Mouse (Mus musculus): ENCODE measurements at regions not wholly inside any gene's neighbourhood (a gene's known extent, or its start where the extent isn't known, plus 50 kb on each side); places are given as distances from the start of the nearest gene placed in this dataset.

DNA sequence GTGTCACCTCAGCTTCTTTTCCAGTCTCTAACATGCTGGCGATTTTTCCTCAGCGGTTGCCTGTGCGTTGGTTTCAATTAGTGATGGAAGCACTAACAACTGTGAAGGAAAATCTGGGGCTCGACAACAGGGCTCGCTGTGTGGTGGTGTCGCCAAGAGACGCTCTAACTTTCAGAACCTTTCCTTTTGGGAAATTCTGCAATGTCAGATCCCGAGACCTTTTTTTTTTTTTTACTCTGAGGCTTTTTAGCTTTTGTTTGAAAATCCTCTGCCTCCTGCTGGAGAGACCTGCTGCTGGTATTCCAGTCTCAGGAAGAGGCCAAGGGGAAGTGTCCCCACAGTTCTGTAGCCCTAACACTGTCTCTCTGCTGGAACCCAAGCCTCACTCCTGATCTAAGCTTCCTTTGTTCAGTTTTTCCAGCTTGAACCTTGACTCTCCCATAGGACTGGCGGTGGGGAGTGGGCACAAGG lies 144.3 kb downstream of the Cdca7 start:
- Histone ChIP-seq H3K4me1 (peaks cover 13% of the 10 kb centered on the region), H3K27me3 (no peaks in the 10 kb centered on the region), H3K36me3 (no peaks in the 10 kb centered on the region), H3K9me3 (no peaks in the 10 kb centered on the region), H3K4me2 (replicated peaks) (peak overlapping the region; percentile 23), H3K27ac (replicated peaks) (no peak overlapping the region), H3K4me3 (no peak overlapping the region), H3K9ac (replicated peaks) (no peak overlapping the region)
- ATAC-seq (replicated peaks): no peak
- 3% methylated on average over 9 of the region's 9 CpGs for WGBS

DNA sequence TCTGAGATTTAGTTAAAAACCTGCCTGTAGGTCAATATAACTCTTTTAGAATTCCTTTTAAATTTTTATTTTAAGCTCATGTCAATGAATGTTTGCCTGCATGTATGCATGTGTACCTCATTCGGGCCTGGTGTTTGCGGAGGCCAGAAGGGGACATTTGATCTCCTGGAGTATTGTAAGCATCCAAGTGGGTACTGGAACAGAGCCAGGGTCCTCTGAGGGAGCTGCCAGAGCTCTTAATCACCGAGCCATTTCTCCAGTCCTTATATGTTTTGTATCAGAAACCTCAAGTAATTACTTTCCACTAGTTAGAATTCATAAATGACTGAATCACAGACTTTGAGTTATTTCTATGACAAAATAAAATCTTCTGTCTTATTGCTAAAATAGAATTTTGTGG lies 152.0 kb downstream of the Cdca7 start:
- H3K4me2 ChIP-seq (replicated peaks): no peak overlapping the region
- no peaks in the 10 kb centered on the region for H3K36me3 ChIP-seq
- no peak overlapping the region for H3K4me3 ChIP-seq
- H3K27me3 ChIP-seq: no peaks in the 10 kb centered on the region
- H3K4me1 ChIP-seq: peaks cover 39% of the 10 kb centered on the region
- 20% methylated on average over 3 of the region's 3 CpGs for WGBS
- H3K27ac ChIP-seq (replicated peaks): no peak overlapping the region
- no peaks in the 10 kb centered on the region for H3K9me3 ChIP-seq
- ATAC-seq (replicated peaks): no peak
- H3K9ac ChIP-seq (replicated peaks): no peak overlapping the region

DNA sequence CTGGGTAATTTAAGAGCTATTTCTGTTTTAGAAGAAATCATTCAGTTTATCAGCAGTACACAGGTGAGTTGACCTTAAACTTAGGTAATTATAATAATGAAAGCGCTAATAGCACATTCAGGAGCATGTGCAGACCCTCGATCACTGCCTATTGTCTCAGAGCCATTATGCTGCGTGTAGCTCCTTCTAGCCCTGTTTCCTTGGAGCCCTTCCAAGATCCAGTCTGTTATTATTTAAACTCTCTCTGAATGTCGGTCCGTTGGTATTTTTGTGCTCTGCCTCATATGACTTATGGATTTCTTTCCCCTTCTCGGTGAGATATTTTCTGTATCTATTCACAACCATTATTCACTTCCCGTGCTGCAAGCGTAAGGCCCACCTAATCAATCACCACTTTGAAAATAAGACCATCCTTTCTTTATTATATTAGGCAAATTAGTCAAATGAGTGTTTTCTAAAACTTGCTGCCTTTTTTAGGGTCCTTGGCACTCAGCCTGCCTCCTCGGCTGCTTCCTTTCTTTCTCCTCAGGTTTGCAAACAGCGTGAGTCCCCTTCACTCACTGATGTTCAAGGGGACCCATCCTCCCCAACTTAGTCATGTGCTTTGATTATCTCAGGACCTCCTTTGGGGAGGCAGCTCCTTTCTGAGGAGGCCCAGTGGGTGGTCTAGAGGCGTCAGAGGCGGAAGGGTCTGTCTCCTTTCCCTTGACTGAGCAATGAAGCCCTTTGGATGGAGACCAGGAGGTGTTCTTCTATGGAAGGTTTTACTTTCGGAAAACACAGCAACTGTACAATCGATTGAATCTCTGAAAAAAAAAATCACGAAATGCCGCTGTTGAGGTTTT lies 152.9 kb downstream of the Cdca7 start:
- Histone ChIP-seq H3K9me3 (no peaks in the 10 kb centered on the region), H3K27ac (replicated peaks) (peak overlapping the region; percentile 73), H3K4me1 (peaks cover 39% of the 10 kb centered on the region), H3K27me3 (no peaks in the 10 kb centered on the region), H3K4me3 (no peak overlapping the region), H3K36me3 (no peaks in the 10 kb centered on the region), H3K9ac (replicated peaks) (no peak overlapping the region), H3K4me2 (replicated peaks) (peak overlapping the region; percentile 28)
- WGBS: 6% methylated on average over 16 of the region's 16 CpGs
- ATAC-seq (replicated peaks): peak; percentile 58; the same call in 1 of the 2 replicates

DNA sequence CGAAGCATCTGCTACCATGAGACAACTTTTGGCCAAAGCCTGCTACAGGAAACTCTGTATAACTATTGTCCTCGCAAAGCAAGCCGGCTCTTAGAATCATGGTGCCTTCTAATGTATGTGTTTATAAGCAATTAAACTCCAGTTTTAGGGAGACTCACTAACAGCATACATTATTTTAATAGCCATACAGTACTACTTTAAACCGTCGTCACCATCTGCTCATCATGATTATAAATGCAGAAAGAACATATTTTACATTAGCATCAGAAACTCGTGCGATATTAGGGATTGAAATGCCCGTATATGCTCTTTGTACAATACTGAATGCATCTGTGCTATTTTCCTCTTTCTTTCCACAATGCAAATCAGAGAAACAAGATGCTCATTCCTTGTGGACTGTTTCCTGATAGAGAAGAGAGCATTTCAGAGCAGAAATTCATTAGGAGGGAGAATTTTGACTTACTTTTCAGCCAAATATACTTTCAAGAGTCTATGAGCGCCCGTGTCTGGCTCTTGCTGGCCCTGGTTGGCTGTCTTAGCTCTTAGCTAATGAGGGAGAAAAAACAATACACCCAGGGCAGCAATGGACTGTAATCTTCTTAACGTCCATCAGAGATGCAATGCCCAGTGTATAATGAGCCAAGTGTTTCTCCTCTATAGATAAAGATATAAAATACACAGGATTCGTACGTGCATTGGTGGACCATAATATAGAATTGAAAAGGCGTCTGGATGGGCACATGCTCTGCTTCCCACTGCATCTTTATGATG lies 153.9 kb downstream of the Cdca7 start:
- peak; percentile 73 for ATAC-seq (replicated peaks)
- Histone ChIP-seq H3K9ac (replicated peaks) (no peak overlapping the region), H3K9me3 (no peaks in the 10 kb centered on the region), H3K4me2 (replicated peaks) (peak overlapping the region; percentile 28), H3K4me3 (no peak overlapping the region), H3K36me3 (no peaks in the 10 kb centered on the region), H3K4me1 (peaks cover 39% of the 10 kb centered on the region), H3K27ac (replicated peaks) (peak overlapping the region; percentile 73), H3K27me3 (no peaks in the 10 kb centered on the region)
- 23% methylated on average over 14 of the region's 14 CpGs for WGBS

DNA sequence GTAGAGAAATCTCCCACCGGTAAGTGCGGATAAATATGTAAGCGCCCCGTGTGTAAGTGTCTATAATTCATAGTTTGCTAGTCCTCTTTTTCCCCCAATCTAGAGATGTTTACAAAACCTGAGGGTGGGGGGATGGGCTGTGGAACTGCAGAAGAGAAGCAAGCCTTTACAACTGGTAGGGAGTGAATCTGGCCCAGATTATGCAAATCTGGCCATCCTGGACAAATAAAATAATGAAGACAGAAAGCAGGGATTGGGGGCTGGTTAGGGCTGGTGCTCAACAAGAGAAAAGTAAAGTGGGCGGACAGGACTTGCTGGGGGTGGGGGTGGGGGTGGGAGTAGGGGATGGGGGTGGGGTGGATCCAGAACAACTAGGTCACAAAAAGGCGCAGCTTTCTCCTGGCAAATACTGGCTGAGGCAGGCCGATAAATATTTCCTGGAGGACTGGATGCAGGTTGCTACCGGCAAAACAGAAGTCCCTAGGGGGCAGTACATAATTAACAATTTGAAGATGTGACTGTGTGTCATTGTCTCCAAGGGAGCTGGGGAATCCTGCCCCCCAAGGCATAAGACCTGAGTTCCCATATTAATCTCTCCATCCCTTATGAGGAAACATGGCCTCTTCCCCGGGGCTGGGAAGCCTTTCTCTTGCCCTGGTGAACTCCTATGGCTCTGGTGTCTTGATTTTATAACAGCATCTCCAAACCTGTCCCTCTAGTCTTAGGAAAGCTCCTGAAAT lies 162.1 kb downstream of the Cdca7 start:
- Histone ChIP-seq H3K4me2 (replicated peaks) (no peak overlapping the region), H3K9me3 (no peaks in the 10 kb centered on the region), H3K27me3 (no peaks in the 10 kb centered on the region), H3K9ac (replicated peaks) (no peak overlapping the region), H3K4me3 (no peak overlapping the region), H3K4me1 (peaks cover 24% of the 10 kb centered on the region), H3K27ac (replicated peaks) (no peak overlapping the region), H3K36me3 (no peaks in the 10 kb centered on the region)
- no peak for ATAC-seq (replicated peaks)
- 41% methylated on average over 9 of the region's 9 CpGs for WGBS

DNA sequence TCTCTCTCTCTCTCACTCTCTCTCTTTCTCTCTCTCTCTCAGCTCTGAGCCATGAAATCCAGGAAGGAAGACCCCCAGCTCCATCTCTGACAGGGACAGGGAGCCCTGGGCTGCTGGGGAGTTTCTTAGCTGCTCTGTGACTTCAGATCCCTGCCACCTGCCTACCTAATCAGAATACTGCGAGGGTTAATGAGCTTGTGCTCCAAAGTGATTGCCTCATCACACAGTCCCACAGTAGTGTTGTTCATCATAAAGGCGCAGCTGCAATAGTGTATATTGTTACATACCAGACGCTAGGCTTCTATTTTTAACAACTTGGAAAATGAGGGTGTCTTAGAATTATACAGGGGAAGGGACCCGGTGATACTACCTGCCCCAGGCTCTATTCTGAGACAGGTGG lies 163.1 kb downstream of the Cdca7 start:
- WGBS: 21% methylated on average over 4 of the region's 4 CpGs
- no peak overlapping the region for H3K9ac ChIP-seq (replicated peaks)
- no peaks in the 10 kb centered on the region for H3K9me3 ChIP-seq
- no peaks in the 10 kb centered on the region for H3K27me3 ChIP-seq
- H3K36me3 ChIP-seq: no peaks in the 10 kb centered on the region
- H3K4me3 ChIP-seq: no peak overlapping the region
- H3K4me1 ChIP-seq: peaks cover 24% of the 10 kb centered on the region
- H3K4me2 ChIP-seq (replicated peaks): no peak overlapping the region
- ATAC-seq (replicated peaks): no peak
- peak overlapping the region; percentile 8; the same call in 1 of the 2 replicates for H3K27ac ChIP-seq (replicated peaks)

DNA sequence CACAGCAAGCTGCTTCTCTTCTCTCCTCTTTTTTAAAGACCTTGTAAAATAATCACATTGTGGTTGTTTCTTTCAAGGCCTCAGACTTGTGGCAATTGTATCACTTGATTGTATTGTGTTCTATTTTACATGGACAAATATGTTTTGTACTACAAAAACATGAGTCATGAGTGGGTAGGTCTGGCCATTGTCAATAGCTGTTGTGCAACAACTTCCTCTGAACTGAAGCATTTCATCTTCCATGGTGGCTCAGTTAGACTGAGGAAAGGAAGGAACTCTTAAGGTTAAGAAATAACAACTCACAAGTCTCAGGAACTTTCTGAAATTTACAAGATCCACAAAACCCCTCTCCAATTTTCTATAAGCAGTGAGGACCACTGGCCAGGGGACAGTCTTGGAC lies 165.3 kb downstream of the Cdca7 start:
- Histone ChIP-seq H3K36me3 (no peaks in the 10 kb centered on the region), H3K4me2 (replicated peaks) (no peak overlapping the region)
- ATAC-seq (replicated peaks): no peak

DNA sequence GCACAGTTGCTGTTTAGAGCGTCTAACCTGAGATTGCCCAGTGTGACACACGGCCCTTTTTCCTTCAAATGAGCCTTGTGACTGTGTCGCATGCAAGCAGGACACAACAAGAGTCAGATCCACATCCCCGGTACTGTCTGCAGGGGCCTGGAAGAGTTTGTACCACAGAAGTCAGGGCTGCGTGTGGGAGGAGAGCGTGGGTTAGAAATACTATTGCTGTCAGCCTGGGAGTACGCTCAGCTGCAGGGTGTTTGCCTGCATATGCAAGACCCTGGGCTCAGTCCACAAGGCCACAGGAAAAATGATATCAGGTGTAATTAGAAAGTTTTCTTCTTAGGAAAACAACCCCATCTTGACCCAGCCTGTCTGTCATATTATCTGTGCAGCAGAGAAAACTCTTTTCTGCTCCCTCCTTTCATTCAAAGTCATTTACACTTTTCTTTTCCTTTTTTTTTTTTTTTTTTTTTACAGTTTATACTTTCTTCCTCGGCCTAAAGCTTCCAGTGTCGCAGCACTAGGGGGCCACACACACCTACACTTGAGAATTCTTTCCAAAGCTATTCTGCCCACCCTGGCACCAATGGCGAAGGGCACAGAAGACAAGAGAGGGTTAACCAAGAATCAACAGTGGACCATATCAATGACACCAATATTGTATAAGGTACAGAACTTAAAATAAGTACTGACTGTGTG lies 168.3 kb downstream of the Cdca7 start:
- no peak overlapping the region for H3K9ac ChIP-seq (replicated peaks)
- WGBS: 81% methylated on average over 10 of the region's 10 CpGs
- no peak overlapping the region for H3K4me3 ChIP-seq
- no peaks in the 10 kb centered on the region for H3K36me3 ChIP-seq
- H3K4me2 ChIP-seq (replicated peaks): no peak overlapping the region
- no peak overlapping the region for H3K27ac ChIP-seq (replicated peaks)
- no peaks in the 10 kb centered on the region for H3K9me3 ChIP-seq
- H3K4me1 ChIP-seq: peaks cover 4% of the 10 kb centered on the region
- ATAC-seq (replicated peaks): no peak
- H3K27me3 ChIP-seq: no peaks in the 10 kb centered on the region

More for the DNA sequence above, 165.3 kb downstream of the Cdca7 start:
- H3K27ac ChIP-seq (replicated peaks): no peak overlapping the region
- H3K9ac ChIP-seq (replicated peaks): no peak overlapping the region
- H3K27me3 ChIP-seq: no peaks in the 10 kb centered on the region
- peaks cover 24% of the 10 kb centered on the region for H3K4me1 ChIP-seq
- H3K9me3 ChIP-seq: no peaks in the 10 kb centered on the region
- no peak overlapping the region for H3K4me3 ChIP-seq

DNA sequence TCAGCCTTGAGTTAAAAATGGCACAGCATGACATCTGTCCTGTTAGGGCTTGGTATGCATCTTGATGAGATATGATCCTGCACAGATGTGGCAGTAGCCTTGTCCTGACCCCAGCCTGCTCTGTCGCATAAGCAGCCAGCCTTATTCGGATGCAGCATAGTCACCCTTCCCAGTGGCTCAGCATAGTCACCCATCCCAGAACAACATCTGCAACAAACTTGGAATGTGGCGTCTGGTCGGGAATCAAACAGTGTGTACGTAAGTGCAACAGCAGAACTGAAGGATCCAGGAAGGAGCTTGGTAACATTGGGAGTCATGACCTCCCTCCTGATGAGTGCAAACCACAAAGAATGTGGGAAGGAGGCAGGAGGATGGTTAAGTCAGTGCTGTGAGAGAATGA lies 171.7 kb downstream of the Cdca7 start:
- H3K27me3 ChIP-seq: no peaks in the 10 kb centered on the region
- WGBS: 80% methylated on average over 5 of the region's 5 CpGs
- no peak overlapping the region for H3K27ac ChIP-seq (replicated peaks)
- no peak overlapping the region for H3K4me2 ChIP-seq (replicated peaks)
- H3K4me1 ChIP-seq: no peaks in the 10 kb centered on the region
- H3K9me3 ChIP-seq: no peaks in the 10 kb centered on the region
- H3K4me3 ChIP-seq: no peak overlapping the region
- H3K36me3 ChIP-seq: no peaks in the 10 kb centered on the region
- no peak for ATAC-seq (replicated peaks)
- no peak overlapping the region for H3K9ac ChIP-seq (replicated peaks)

DNA sequence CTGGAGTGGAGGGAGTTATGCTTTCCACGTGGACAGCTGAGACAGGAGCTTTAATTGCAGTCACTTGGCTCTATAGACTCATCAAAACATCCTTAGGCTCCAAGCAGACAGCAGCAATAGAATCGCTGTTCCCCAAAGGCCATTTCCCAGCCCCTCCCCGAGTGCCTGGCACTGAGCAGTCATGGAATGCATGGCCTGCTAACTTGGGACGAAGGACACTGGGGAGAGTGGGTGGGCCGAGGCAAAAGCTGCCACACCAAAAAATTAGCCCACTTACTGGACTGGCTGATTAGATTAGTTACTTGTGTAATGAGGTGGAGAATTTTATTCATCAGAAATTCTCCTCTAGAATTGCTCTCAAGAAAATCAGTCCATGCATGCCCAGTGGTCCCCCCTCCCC lies 172.3 kb downstream of the Cdca7 start:
- no peak for ATAC-seq (replicated peaks)
- WGBS: 45% methylated on average over 5 of the region's 5 CpGs
- no peaks in the 10 kb centered on the region for H3K4me1 ChIP-seq

DNA sequence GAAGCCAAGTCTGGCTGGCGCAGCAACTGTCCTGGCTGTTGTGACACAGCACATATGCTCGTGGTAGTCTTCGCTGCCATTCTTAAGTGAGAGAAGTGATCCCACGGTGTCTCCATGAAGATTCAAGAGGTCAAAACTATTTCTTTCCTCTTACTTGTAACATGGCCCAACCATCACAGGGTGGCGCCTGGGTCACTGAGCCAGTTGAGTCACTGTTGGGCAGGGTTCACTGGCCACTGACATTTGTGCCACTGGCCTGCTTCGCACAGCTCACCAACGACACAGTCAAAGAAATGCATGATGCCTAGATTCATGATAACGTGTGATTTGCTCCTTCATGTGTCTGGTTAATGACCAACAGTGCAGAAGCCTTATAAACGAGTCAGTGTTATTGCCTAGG lies 179.9 kb downstream of the Cdca7 start:
- Histone ChIP-seq H3K4me1 (0 out of 2 replicates have a peak, but pooled peaks cover 4% of the 10 kb centered on the region), H3K9ac (replicated peaks) (no peak overlapping the region), H3K9me3 (no peaks in the 10 kb centered on the region), H3K27me3 (no peaks in the 10 kb centered on the region), H3K27ac (replicated peaks) (no peak overlapping the region), H3K36me3 (no peaks in the 10 kb centered on the region), H3K4me2 (replicated peaks) (no peak overlapping the region), H3K4me3 (no peak overlapping the region)
- WGBS: 79% methylated on average over 9 of the region's 9 CpGs
- ATAC-seq (replicated peaks): no peak

More for the DNA sequence above, 172.3 kb downstream of the Cdca7 start:
- Histone ChIP-seq H3K27ac (replicated peaks) (no peak overlapping the region), H3K9ac (replicated peaks) (no peak overlapping the region), H3K36me3 (no peaks in the 10 kb centered on the region), H3K9me3 (no peaks in the 10 kb centered on the region), H3K27me3 (no peaks in the 10 kb centered on the region), H3K4me3 (no peak overlapping the region), H3K4me2 (replicated peaks) (no peak overlapping the region)
